Mouse (Mus musculus) liver, adult 2 months (tissue): ENCODE data around the gene Btbd8.

Experiments used
- CTCF ChIP-seq: fragments of 200-500 bp; IDR thresholded peaks from 2 replicates; pipeline ENCODE4 v1.5.1; 2011; ENCODE audit warnings: low read depth, low read length, control low read depth
- POLR2A ChIP-seq: fragments of 200-500 bp; IDR thresholded peaks from 2 replicates; pipeline ENCODE4 v1.6.1; 2011; ENCODE audit warnings: low read length, control low read depth; ENCODE audit not compliant: insufficient read depth; ENCODE audit errors: extremely low read depth

DNA sequence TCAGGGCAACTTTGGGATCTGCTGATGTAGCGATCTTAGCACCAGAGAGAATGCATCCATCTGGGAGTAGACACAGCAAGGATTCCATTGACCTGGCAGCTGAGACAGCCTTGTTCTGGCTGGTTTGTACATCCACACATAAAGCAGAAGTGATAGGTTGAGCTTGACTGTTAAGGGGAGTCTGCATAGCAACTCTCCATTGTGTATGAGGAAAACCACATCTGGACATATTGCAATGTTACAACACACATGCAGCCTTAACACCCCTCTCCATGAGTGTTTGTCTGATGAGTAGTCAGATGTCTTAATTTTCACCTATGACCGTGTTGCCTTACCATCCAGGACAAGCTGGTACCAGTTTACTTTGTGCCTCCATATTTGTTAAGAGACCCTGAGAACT lies 54.7 kb downstream of the Btbd8 start:
- no peak for TF ChIP-seq CTCF
- no peak for TF ChIP-seq POLR2A
